Mouse (Mus musculus) ES-CJ7 (cell line): ENCODE measurements around the gene Rsph1.

Source experiments
- DNase-seq: peaks from one replicate; pipeline ENCODE4 v3.0.0; 2011; ENCODE audit warnings: low read depth, low spot score

Rsph1 gene

DNA sequence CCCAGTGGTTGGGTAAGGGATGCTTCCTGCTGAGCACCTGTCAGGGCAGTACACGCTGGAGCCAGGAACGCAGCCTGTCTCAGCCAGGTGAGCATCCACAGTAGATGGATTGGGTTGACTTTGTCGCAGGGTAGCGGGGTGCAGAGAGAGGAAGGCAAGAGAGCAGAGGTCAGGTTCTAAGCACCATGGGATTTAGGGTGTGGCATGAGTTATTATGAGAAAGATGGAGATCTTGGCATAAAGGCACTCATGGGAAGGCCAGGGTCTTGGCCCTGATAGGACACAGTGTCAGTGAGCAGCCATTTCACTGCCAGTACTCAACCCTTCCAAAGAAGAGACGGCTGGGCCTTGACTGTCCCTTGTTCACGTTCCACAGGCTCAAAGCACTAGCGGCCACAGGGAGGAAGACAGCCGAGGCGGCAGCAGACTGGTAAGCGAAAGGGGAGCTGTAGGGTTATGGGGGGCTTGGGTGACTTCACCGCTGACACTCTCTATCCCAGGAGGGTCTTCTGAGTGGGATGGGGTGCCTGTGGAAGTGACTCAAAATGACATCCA lies 67.7 kb downstream of the Rsph1 start:
- no peak for DNase-seq

DNA sequence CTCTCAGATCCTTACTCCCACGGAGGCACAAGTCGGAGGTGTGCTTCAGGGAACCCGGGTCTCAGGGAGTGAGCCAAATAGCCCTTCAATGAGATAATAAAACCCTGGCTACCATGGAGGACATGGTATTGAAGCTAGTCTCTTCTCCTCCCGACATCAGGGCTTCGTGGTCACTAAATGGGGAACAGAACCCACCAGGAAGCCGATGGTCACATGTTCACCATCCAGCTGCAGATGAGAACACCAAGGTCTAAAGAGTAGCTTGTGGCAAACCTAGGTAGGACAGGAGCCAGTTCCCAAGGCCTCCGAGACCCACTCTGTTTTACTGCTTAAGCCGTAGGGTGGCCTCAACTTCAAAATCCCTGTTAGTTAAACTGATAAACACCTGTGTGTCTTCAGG lies 68.5 kb downstream of the Rsph1 start:
- DNase-seq: no peak

DNA sequence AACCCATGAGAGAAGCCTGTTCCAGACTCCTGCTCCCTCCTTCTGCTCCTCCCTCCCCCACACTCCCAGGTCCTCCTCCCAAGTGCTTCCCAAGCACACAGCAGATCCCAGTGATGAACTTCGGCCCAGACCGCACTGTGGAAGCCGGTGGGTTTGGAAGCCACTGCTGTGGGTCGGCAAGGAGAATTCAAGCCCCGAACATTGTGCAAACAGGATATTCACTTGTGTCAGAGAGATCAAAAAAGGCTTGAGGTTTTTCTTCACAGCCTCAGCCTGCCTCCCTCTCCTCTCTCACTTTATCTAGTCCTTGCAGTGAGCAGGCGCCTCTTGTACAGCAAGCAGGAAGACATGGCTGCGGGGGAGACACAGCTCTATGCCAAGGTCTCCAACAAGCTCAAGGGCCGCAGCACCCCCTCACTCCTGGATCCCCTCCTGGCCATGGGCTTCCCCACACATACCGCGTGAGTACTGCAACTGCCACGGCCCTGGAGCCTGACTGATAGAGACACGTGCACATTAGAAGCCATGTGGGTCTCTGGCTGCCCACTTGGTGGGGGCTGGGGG lies 69.3 kb downstream of the Rsph1 start, which contains the start of gene Ubash3a:
Gene Ubash3a, plus strand, starts transcription at position 103 of the 564 bp plus-strand sequence.
- DNase-seq: no peak
